ENCODE assay signal across 8 mouse cellular contexts in the genomic region with DNA sequence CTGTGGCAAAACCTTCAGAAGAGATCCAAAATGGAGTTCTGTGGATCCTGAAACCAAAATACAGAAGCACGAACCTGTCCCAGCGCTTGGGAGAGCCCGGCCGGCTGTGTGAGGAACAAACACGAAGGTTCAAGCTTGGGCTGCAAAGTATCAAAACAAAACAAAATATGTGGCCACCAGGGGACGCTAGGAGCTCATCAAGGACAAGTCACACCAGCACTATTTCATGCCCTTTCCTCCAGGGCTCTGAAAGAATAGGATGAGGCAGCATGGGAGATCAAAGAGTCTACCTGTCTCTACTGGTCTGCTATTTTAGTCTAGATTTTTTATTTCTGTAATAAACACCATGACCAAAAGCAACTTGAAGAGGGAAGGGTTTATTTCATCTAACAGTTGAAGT. TPM values are rescaled to one million over a fixed set of nuclear protein-coding genes. Genes with fewer than 3 reads are reported as not detected.
DNase-seq lines count a peak whose midpoint lies in the region; ATAC-seq and TF ChIP-seq lines count a peak whose summit lies in the region.

No protein-coding gene starts in this region.

- TF ChIP-seq POLR2A in bone marrow, adult 2 months (IDR thresholded peaks at IDR 0.05; ENCODE audit: borderline replicate concordance, control insufficient read depth, low read depth, low read length) = no peak

- peak overlapping the region; percentile 19; the same call in 1 of the 2 replicates for H3K4me2 ChIP-seq in heart, embryonic 16.5 days (ENCODE audit: low read depth, low read length)
- 0 out of 2 replicates have a peak overlapping the region, but pooled peaks have one; percentile 18 for H3K4me2 ChIP-seq in lung, embryonic 14.5 days

- no peaks in the 10 kb centered on the region for H3K27me3 ChIP-seq in heart, embryonic 16.5 days (ENCODE audit: control insufficient read depth, insufficient read depth, low read length)
- H3K27me3 ChIP-seq in lung, embryonic 14.5 days (ENCODE audit: insufficient read depth, low read length) = no peaks in the 10 kb centered on the region

- no peaks in the 10 kb centered on the region for H3K36me3 ChIP-seq in heart, embryonic 16.5 days (ENCODE audit: control insufficient read depth, insufficient read depth)
- H3K36me3 ChIP-seq in lung, embryonic 14.5 days (ENCODE audit: insufficient read depth) = no peaks in the 10 kb centered on the region

- H3K27ac ChIP-seq in bone marrow, adult 2 months (ENCODE audit: control insufficient read depth, insufficient read depth, low read depth, low read length, poor library complexity) = no peak overlapping the region
- H3K27ac ChIP-seq in heart, embryonic 16.5 days (ENCODE audit: low read length) = no peak overlapping the region
- no peak overlapping the region for H3K27ac ChIP-seq in layer of hippocampus, adult 2 months
- no peak overlapping the region for H3K27ac ChIP-seq in lung, embryonic 14.5 days (ENCODE audit: low read depth)

- no peak overlapping the region for H3K4me3 ChIP-seq in bone marrow, adult 2 months (replicated peaks; ENCODE audit: control insufficient read depth, low read depth, low read length)
- no peak overlapping the region for H3K4me3 ChIP-seq in heart, embryonic 16.5 days (ENCODE audit: low read length)
- H3K4me3 ChIP-seq in layer of hippocampus, adult 2 months = no peak overlapping the region
- no peak overlapping the region for H3K4me3 ChIP-seq in lung, embryonic 14.5 days (ENCODE audit: low read depth, low read length)

- TF ChIP-seq CTCF in bone marrow, adult 2 months (IDR thresholded peaks at IDR 0.05; ENCODE audit: control insufficient read depth, insufficient read depth, low read length) = peak; percentile 88
- peak; percentile 95 for TF ChIP-seq CTCF in layer of hippocampus, adult 2 months (conservative IDR thresholded peaks at IDR 0.05)
- TF ChIP-seq CTCF in lung, embryonic 14.5 days (IDR thresholded peaks at IDR 0.05; ENCODE audit: low read depth) = peak; percentile 95

- no peaks in the 10 kb centered on the region for H3K9me3 ChIP-seq in heart, embryonic 16.5 days (replicated peaks; ENCODE audit: control insufficient read depth, low read length)
- H3K9me3 ChIP-seq in lung, embryonic 14.5 days (ENCODE audit: low read depth, low read length) = no peaks in the 10 kb centered on the region

- WGBS in bone marrow, adult 2 months = 2% methylated on average over 6 of the region's 6 CpGs
- WGBS in heart, embryonic 16.5 days = 7% methylated on average over 6 of the region's 6 CpGs
- WGBS in lung, embryonic 14.5 days = 8% methylated on average over 6 of the region's 6 CpGs

- peak; percentile 94 for DNase-seq in ES-CJ7 (ENCODE audit: low read depth, low spot score)
- peak; percentile 87 to 94 for DNase-seq in layer of hippocampus, adult 2 months (ENCODE audit: low spot score in 2 of 2)
- peak; percentile 95 for DNase-seq in lung, embryonic 14.5 days
- DNase-seq in right cerebral cortex, postnatal 10 days (ENCODE audit: low spot score in 2 of 2) = peak; percentile 90 to 92
- DNase-seq in urinary bladder, postnatal 25 days (ENCODE audit: low spot score) = peak; percentile 90

- no peak overlapping the region for H3K9ac ChIP-seq in heart, embryonic 16.5 days (ENCODE audit: low read length)
- no peak overlapping the region for H3K9ac ChIP-seq in lung, embryonic 14.5 days

- H3K4me1 ChIP-seq in bone marrow, adult 2 months (ENCODE audit: control insufficient read depth, insufficient read depth, low read length) = peaks cover 6% of the 10 kb centered on the region; the same call in 1 of the 2 replicates
- 0 out of 2 replicates have a peak, but pooled peaks cover 2% of the 10 kb centered on the region for H3K4me1 ChIP-seq in heart, embryonic 16.5 days (ENCODE audit: control insufficient read depth, insufficient read depth, low read length)
- H3K4me1 ChIP-seq in lung, embryonic 14.5 days (ENCODE audit: insufficient read depth) = no peaks in the 10 kb centered on the region

- ATAC-seq in erythroblast, adult 5-6 weeks (replicated peaks; ENCODE audit: low FRiP score, poor library complexity, severe bottlenecking) = peak; percentile 32
- ATAC-seq in heart, embryonic 16.5 days (replicated peaks; ENCODE audit: extremely low read depth, insufficient read depth, low FRiP score) = peak; percentile 52; the same call in 1 of the 2 replicates
- no peak; the same call in 1 of the 2 replicates for ATAC-seq in lung, embryonic 14.5 days (ENCODE audit: insufficient read depth)

RNA-seq across cellular contexts. Expression of gene Ddr1, which starts 35.3 kb away (rescaled TPM):
- 2.4 and 6.0 TPM in 2 replicates for polyA plus RNA-seq in bone marrow, adult 2 months (2011; ENCODE audit: insufficient read depth, insufficient read length, low replicate concordance, missing spikeins)
- total RNA-seq in erythroblast, adult 5-6 weeks (2015; ENCODE audit: low replicate concordance) = 0.21 TPM in 1 of 2 replicates, not detected in the other
- not detected in 2 replicates for total RNA-seq in erythroblast, adult 5-6 weeks (2017; ENCODE audit: low replicate concordance)
- polyA plus RNA-seq in heart, embryonic 16.5 days (2015; fragmentation: Nextera tagmentation; extraction: Ambion mirVana) = 110 and 129 TPM in 2 replicates
- 10 to 100 TPM; 54.3 to 61.0 TPM for total RNA-seq in layer of hippocampus, adult 2 months (2021)
- 32.9 and 38.2 TPM in 2 replicates for polyA plus RNA-seq in lung, embryonic 14.5 days (2014; fragmentation: Nextera tagmentation; extraction: Ambion mirVana)
